ENCODE assay signal across 13 mouse cellular contexts in genomic region chr6:67056108-67056888, GRCm38 (mm10). TPM values are rescaled to one million over a fixed set of nuclear protein-coding genes. Genes with fewer than 3 reads are reported as not detected.
A peak's percentile ranks its signal among the peaks of the same experiment; 100 is the strongest.
DNase-seq lines count a peak whose midpoint lies in the region; ATAC-seq and TF ChIP-seq lines count a peak whose summit lies in the region.
"Had no signal": no experiment of that assay in that cellular context is flagged by ENCODE, and none has a peak within 500 bp of the region (broad histone marks: within the 10 kb centered on the region; RNA-seq: fewer than 3 reads in every experiment).

No protein-coding gene starts in this region.

- peak overlapping the region; percentile 87 for H3K27ac ChIP-seq in intestine, embryonic 16.5 days (ENCODE audit: low read length)
- H3K27ac ChIP-seq in small intestine, adult 2 months (ENCODE audit: insufficient read depth, low read depth, low read length) = peak overlapping the region; percentile 99
- no peak overlapping the region for H3K27ac ChIP-seq in cerebellum, adult 2 months (ENCODE audit: insufficient read depth, low read length)
- no peak overlapping the region for H3K27ac ChIP-seq in forebrain, embryonic 16.5 days (ENCODE audit: low read length)
- H3K27ac ChIP-seq: heart, embryonic 10.5 days; hindbrain, embryonic 12.5 days; stomach, embryonic 15.5 days had no signal

- no peaks in the 10 kb centered on the region for H3K9me3 ChIP-seq in intestine, embryonic 16.5 days (ENCODE audit: control insufficient read depth, low read length)
- H3K9me3 ChIP-seq in forebrain, embryonic 16.5 days (ENCODE audit: control insufficient read depth, low read length) = no peaks in the 10 kb centered on the region
- H3K9me3 ChIP-seq: heart, embryonic 10.5 days; hindbrain, embryonic 12.5 days; stomach, embryonic 15.5 days had no signal

- TF ChIP-seq POLR2A in small intestine, adult 2 months (IDR thresholded peaks at IDR 0.05; ENCODE audit: low read depth, low read length) = no peak
- no peak for TF ChIP-seq POLR2A in cerebellum, adult 2 months (IDR thresholded peaks at IDR 0.05; ENCODE audit: borderline replicate concordance, insufficient read depth, low read length)

- no peaks in the 10 kb centered on the region for H3K27me3 ChIP-seq in intestine, embryonic 16.5 days (replicated peaks; ENCODE audit: control insufficient read depth, insufficient read depth, low read length)
- no peaks in the 10 kb centered on the region for H3K27me3 ChIP-seq in small intestine, adult 2 months (ENCODE audit: control insufficient read depth, insufficient read depth, low read length)
- H3K27me3 ChIP-seq in cerebellum, adult 2 months (ENCODE audit: control insufficient read depth, insufficient read depth, low read length) = no peaks in the 10 kb centered on the region
- no peaks in the 10 kb centered on the region for H3K27me3 ChIP-seq in forebrain, embryonic 16.5 days (replicated peaks; ENCODE audit: control insufficient read depth, insufficient read depth, low read length)
- H3K27me3 ChIP-seq: hindbrain, embryonic 12.5 days; stomach, embryonic 15.5 days had no signal

- peaks cover 20% of the 10 kb centered on the region for H3K4me1 ChIP-seq in intestine, embryonic 16.5 days (ENCODE audit: control insufficient read depth, insufficient read depth, low read length)
- peaks cover 19% of the 10 kb centered on the region for H3K4me1 ChIP-seq in small intestine, adult 2 months (ENCODE audit: control insufficient read depth, insufficient read depth, insufficient read length, low read length)
- no peaks in the 10 kb centered on the region for H3K4me1 ChIP-seq in cerebellum, adult 2 months (ENCODE audit: control insufficient read depth, insufficient read depth, low read length)
- H3K4me1 ChIP-seq in forebrain, embryonic 16.5 days (replicated peaks; ENCODE audit: control insufficient read depth, insufficient read depth, low read length) = no peaks in the 10 kb centered on the region
- H3K4me1 ChIP-seq: heart, embryonic 10.5 days; hindbrain, embryonic 12.5 days; stomach, embryonic 15.5 days had no signal

- WGBS in intestine, embryonic 16.5 days = 58% methylated on average over 15 of the region's 15 CpGs
- 41% methylated on average over 15 of the region's 15 CpGs for WGBS in small intestine, adult 2 months
- 77% methylated on average over 15 of the region's 15 CpGs for WGBS in cerebellum, adult 2 months
- WGBS in forebrain, embryonic 16.5 days = 84% methylated on average over 15 of the region's 15 CpGs

- TF ChIP-seq CTCF in small intestine, adult 2 months (IDR thresholded peaks at IDR 0.05; ENCODE audit: extremely low read depth, insufficient read length, insufficient replicate concordance, low read depth, low read length) = no peak
- no peak for TF ChIP-seq CTCF in cerebellum, adult 2 months (IDR thresholded peaks at IDR 0.05; ENCODE audit: borderline replicate concordance, insufficient read depth, low read depth, low read length)

- 0 out of 2 replicates have a peak, but pooled peaks have one; percentile 6 for ATAC-seq in intestine, embryonic 16.5 days
- ATAC-seq in forebrain, embryonic 16.5 days = no peak

- peak; percentile 49 to 64 for DNase-seq in spleen, postnatal 36 days (ENCODE audit: low spot score in 2 of 2)
- DNase-seq in spleen, postnatal 10 days (ENCODE audit: low spot score in 2 of 2) = no peak
- peak; percentile 63 for DNase-seq in MEL-GATA-1-ER (ENCODE audit: extremely low read depth, low read depth)
- DNase-seq in cerebellum, adult 2 months = no peak
- no peak for DNase-seq in urinary bladder, postnatal 10 days (ENCODE audit: low spot score)
- DNase-seq: kidney, postnatal 14 days had no signal

- H3K4me2 ChIP-seq in intestine, embryonic 16.5 days (ENCODE audit: low read depth, low read length) = no peak overlapping the region
- no peak overlapping the region for H3K4me2 ChIP-seq in forebrain, embryonic 16.5 days (ENCODE audit: low read length)
- H3K4me2 ChIP-seq: hindbrain, embryonic 12.5 days; stomach, embryonic 15.5 days had no signal

- H3K36me3 ChIP-seq in intestine, embryonic 16.5 days (ENCODE audit: control insufficient read depth, insufficient read depth, low read length) = no peaks in the 10 kb centered on the region
- H3K36me3 ChIP-seq in small intestine, adult 2 months (ENCODE audit: control insufficient read depth, insufficient read depth, low read length) = no peaks in the 10 kb centered on the region
- H3K36me3 ChIP-seq in forebrain, embryonic 16.5 days (ENCODE audit: control insufficient read depth, insufficient read depth) = no peaks in the 10 kb centered on the region
- H3K36me3 ChIP-seq: heart, embryonic 10.5 days; hindbrain, embryonic 12.5 days; stomach, embryonic 15.5 days had no signal

- H3K9ac ChIP-seq in intestine, embryonic 16.5 days (ENCODE audit: low read depth, low read length) = no peak overlapping the region
- H3K9ac ChIP-seq in forebrain, embryonic 16.5 days (replicated peaks; ENCODE audit: low read depth, low read length) = no peak overlapping the region
- H3K9ac ChIP-seq: hindbrain, embryonic 12.5 days; stomach, embryonic 15.5 days had no signal

- no peak overlapping the region for H3K4me3 ChIP-seq in intestine, embryonic 16.5 days (ENCODE audit: low read length)
- no peak overlapping the region for H3K4me3 ChIP-seq in small intestine, adult 2 months (ENCODE audit: low read depth, low read length)
- H3K4me3 ChIP-seq in cerebellum, adult 2 months (replicated peaks; ENCODE audit: insufficient read depth, low read depth, low read length) = no peak overlapping the region
- no peak overlapping the region for H3K4me3 ChIP-seq in forebrain, embryonic 16.5 days (replicated peaks; ENCODE audit: low read length)
- H3K4me3 ChIP-seq: erythroblast, embryonic 14.5 days; heart, embryonic 10.5 days; hindbrain, embryonic 12.5 days; stomach, embryonic 15.5 days had no signal

RNA-seq across cellular contexts. Expression of gene Gadd45a, which starts 19.0 kb away (rescaled TPM):
- 27.4 and 30.2 TPM in 2 replicates for polyA plus RNA-seq in intestine, embryonic 16.5 days (2015; fragmentation: Nextera tagmentation; extraction: Ambion mirVana)
- polyA plus RNA-seq in small intestine, adult 2 months (2012; rRNA removed) = 106 and 209 TPM in 2 replicates
- 30.4 TPM in 2 replicates for polyA plus RNA-seq in cerebellum, adult 2 months (2012; rRNA removed)
- 7.2 and 7.5 TPM in 2 replicates for polyA plus RNA-seq in forebrain, embryonic 16.5 days (2015; fragmentation: Nextera tagmentation; extraction: Ambion mirVana)

Comparison
In these comparisons a context has a peak if more than half of its experiments do, and no peak if none do; other contexts are left out.
1. DNase-seq: peak in spleen, postnatal 36 days (2 of 2) and MEL-GATA-1-ER (single experiment); none in spleen, postnatal 10 days (0 of 2), cerebellum, adult 2 months (0 of 2) and urinary bladder, postnatal 10 days (single experiment).
2. H3K27ac ChIP-seq: peak in intestine, embryonic 16.5 days (single experiment) and small intestine, adult 2 months (single experiment); none in cerebellum, adult 2 months (single experiment) and forebrain, embryonic 16.5 days (single experiment).